Mouse (Mus musculus): ENCODE measurements around the gene Acot13. TPM values are rescaled to one million over a fixed set of nuclear protein-coding genes. Genes with fewer than 3 reads are reported as not detected.

The Acot13 gene
- total and polyA plus RNA-seq, 3 experiments: 365 to 456 (median 383) TPM

Other genes starting within 250 kb of the Acot13 start
- 1 to 10 TPM; 7.4 to 8.2 TPM for gene Ripor2, start 249.4 kb downstream of the Acot13 start, total RNA-seq (2021)
- 4.7 and 5.5 TPM in 2 replicates for gene Ripor2, start 249.4 kb downstream of the Acot13 start, polyA plus RNA-seq (2012; rRNA removed)
- gene Armh2, start 90.3 kb downstream of the Acot13 start, total RNA-seq (2021): not detected
- not detected in 2 replicates for gene Armh2, start 90.3 kb downstream of the Acot13 start, polyA plus RNA-seq (2012; rRNA removed)
- gene Gmnn, start 69.6 kb downstream of the Acot13 start, total RNA-seq (2021): 10 to 100 TPM; 45.9 to 72.3 TPM
- 12.9 and 18.4 TPM in 2 replicates for gene Gmnn, start 69.6 kb downstream of the Acot13 start, polyA plus RNA-seq (2012; rRNA removed)
- 100 to 1,000 TPM; 111 to 126 TPM for gene BC005537, start 29.9 kb downstream of the Acot13 start, total RNA-seq (2021)
- gene BC005537, start 29.9 kb downstream of the Acot13 start, polyA plus RNA-seq (2012; rRNA removed): 30.7 and 50.1 TPM in 2 replicates
- 10 to 100 TPM; 12.0 to 13.1 TPM for gene Tdp2, start 139 bp upstream of the Acot13 start, total RNA-seq (2021)
- 8.0 and 14.5 TPM in 2 replicates for gene Tdp2, start 139 bp upstream of the Acot13 start, polyA plus RNA-seq (2012; rRNA removed)
- under 1 TPM in 1 of 2 experiments, not detected in 1; 0.05 TPM for gene D130043K22Rik, start 13.6 kb upstream of the Acot13 start, total RNA-seq (2021)
- 0.04 TPM in 1 of 2 replicates, not detected in the other for gene D130043K22Rik, start 13.6 kb upstream of the Acot13 start, polyA plus RNA-seq (2012; rRNA removed)
- gene Aldh5a1, start 106.1 kb upstream of the Acot13 start, total RNA-seq (2021): 10 to 100 TPM; 26.7 to 28.7 TPM
- gene Aldh5a1, start 106.1 kb upstream of the Acot13 start, polyA plus RNA-seq (2012; rRNA removed): 9.6 and 16.2 TPM in 2 replicates
- gene Gpld1, start 111.6 kb upstream of the Acot13 start, total RNA-seq (2021): 1 to 10 TPM; 2.1 to 2.7 TPM
- 0.98 and 1.6 TPM in 2 replicates for gene Gpld1, start 111.6 kb upstream of the Acot13 start, polyA plus RNA-seq (2012; rRNA removed)
- gene Mrs2, start 188.8 kb upstream of the Acot13 start, total RNA-seq (2021): 10 to 100 TPM; 46.8 to 49.3 TPM
- gene Mrs2, start 188.8 kb upstream of the Acot13 start, polyA plus RNA-seq (2012; rRNA removed): 24.1 and 57.1 TPM in 2 replicates
- not detected for gene Dcdc2a, start 224.5 kb upstream of the Acot13 start, total RNA-seq (2021)
- 0.12 TPM in 1 of 2 replicates, not detected in the other for gene Dcdc2a, start 224.5 kb upstream of the Acot13 start, polyA plus RNA-seq (2012; rRNA removed)

All from heart, adult 2 months (tissue).